Mouse (Mus musculus): ENCODE results near the gene Uaca. TPM values are rescaled to one million over a fixed set of nuclear protein-coding genes. Genes with fewer than 3 reads are reported as not detected.
A peak's percentile ranks its signal among the peaks of the same experiment; 100 is the strongest.

The Uaca gene
- polyA plus RNA-seq, 1 experiment from 2014 or later, result 13.6 TPM

GRCm38 (mm10) chr9:60756258-60756657 lies 38.1 kb upstream of the Uaca start:
- Histone ChIP-seq H3K9me3 (replicated peaks; ENCODE audit: control insufficient read depth, low read length, poor library complexity, severe bottlenecking) (no peaks in the 10 kb centered on the region), H3K4me3 (ENCODE audit: low read depth, low read length) (no peak overlapping the region), H3K27ac (ENCODE audit: low read length) (no peak overlapping the region), H3K27me3 (ENCODE audit: control insufficient read depth, insufficient read depth, low read depth, low read length) (no peaks in the 10 kb centered on the region), H3K4me1 (ENCODE audit: control insufficient read depth, insufficient read depth, low read length) (no peaks in the 10 kb centered on the region), H3K36me3 (ENCODE audit: control insufficient read depth, insufficient read depth, low read length) (no peaks in the 10 kb centered on the region), H3K9ac (ENCODE audit: low read depth, low read length) (no peak overlapping the region), H3K4me2 (ENCODE audit: low read length) (no peak overlapping the region)
- WGBS, result 33% methylated on average over 6 of the region's 6 CpGs
- no peak for ATAC-seq

- WGBS, result 73% methylated on average over 15 of the region's 15 CpGs
- Histone ChIP-seq H3K27ac (ENCODE audit: low read length) (no peak overlapping the region), H3K27me3 (ENCODE audit: control insufficient read depth, insufficient read depth, low read depth, low read length) (no peaks in the 10 kb centered on the region), H3K9ac (ENCODE audit: low read depth, low read length) (no peak overlapping the region), H3K4me1 (ENCODE audit: control insufficient read depth, insufficient read depth, low read length) (no peaks in the 10 kb centered on the region), H3K9me3 (replicated peaks; ENCODE audit: control insufficient read depth, low read length, poor library complexity, severe bottlenecking) (no peaks in the 10 kb centered on the region), H3K4me3 (ENCODE audit: low read depth, low read length) (no peak overlapping the region), H3K36me3 (ENCODE audit: control insufficient read depth, insufficient read depth, low read length) (no peaks in the 10 kb centered on the region), H3K4me2 (ENCODE audit: low read length) (no peak overlapping the region)
- no peak for ATAC-seq
Observed at GRCm38 (mm10) chr9:60756866-60757740, 37.2 kb upstream of the Uaca start.

GRCm38 (mm10) chr9:60757817-60758216 lies 36.5 kb upstream of the Uaca start:
- no peak overlapping the region for H3K9ac ChIP-seq (ENCODE audit: low read depth, low read length)
- 63% methylated on average over 5 of the region's 5 CpGs for WGBS
- no peaks in the 10 kb centered on the region for H3K9me3 ChIP-seq (replicated peaks; ENCODE audit: control insufficient read depth, low read length, poor library complexity, severe bottlenecking)
- no peaks in the 10 kb centered on the region for H3K4me1 ChIP-seq (ENCODE audit: control insufficient read depth, insufficient read depth, low read length)
- no peak for ATAC-seq
- H3K4me3 ChIP-seq (ENCODE audit: low read depth, low read length), result no peak overlapping the region
- no peaks in the 10 kb centered on the region for H3K27me3 ChIP-seq (ENCODE audit: control insufficient read depth, insufficient read depth, low read depth, low read length)
- no peak overlapping the region for H3K4me2 ChIP-seq (ENCODE audit: low read length)
- no peak overlapping the region for H3K27ac ChIP-seq (ENCODE audit: low read length)
- no peaks in the 10 kb centered on the region for H3K36me3 ChIP-seq (ENCODE audit: control insufficient read depth, insufficient read depth, low read length)

GRCm38 (mm10) chr9:60759436-60760007 lies 34.8 kb upstream of the Uaca start:
- Histone ChIP-seq H3K4me3 (ENCODE audit: low read depth, low read length) (no peak overlapping the region), H3K9me3 (replicated peaks; ENCODE audit: control insufficient read depth, low read length, poor library complexity, severe bottlenecking) (no peaks in the 10 kb centered on the region), H3K27ac (ENCODE audit: low read length) (no peak overlapping the region), H3K4me1 (ENCODE audit: control insufficient read depth, insufficient read depth, low read length) (no peaks in the 10 kb centered on the region), H3K9ac (ENCODE audit: low read depth, low read length) (no peak overlapping the region), H3K27me3 (ENCODE audit: control insufficient read depth, insufficient read depth, low read depth, low read length) (no peaks in the 10 kb centered on the region), H3K4me2 (ENCODE audit: low read length) (no peak overlapping the region), H3K36me3 (ENCODE audit: control insufficient read depth, insufficient read depth, low read length) (no peaks in the 10 kb centered on the region)
- ATAC-seq, result no peak
- WGBS, result 79% methylated on average over 10 of the region's 10 CpGs

GRCm38 (mm10) chr9:60765181-60765580 lies 29.2 kb upstream of the Uaca start:
- no peaks in the 10 kb centered on the region for H3K9me3 ChIP-seq (replicated peaks; ENCODE audit: control insufficient read depth, low read length, poor library complexity, severe bottlenecking)
- no peak overlapping the region for H3K9ac ChIP-seq (ENCODE audit: low read depth, low read length)
- 41% methylated on average over 2 of the region's 2 CpGs for WGBS
- H3K36me3 ChIP-seq (ENCODE audit: control insufficient read depth, insufficient read depth, low read length), result no peaks in the 10 kb centered on the region
- no peak overlapping the region for H3K4me3 ChIP-seq (ENCODE audit: low read depth, low read length)
- H3K4me2 ChIP-seq (ENCODE audit: low read length), result no peak overlapping the region
- H3K27ac ChIP-seq (ENCODE audit: low read length), result no peak overlapping the region
- no peaks in the 10 kb centered on the region for H3K27me3 ChIP-seq (ENCODE audit: control insufficient read depth, insufficient read depth, low read depth, low read length)
- no peak for ATAC-seq
- no peaks in the 10 kb centered on the region for H3K4me1 ChIP-seq (ENCODE audit: control insufficient read depth, insufficient read depth, low read length)

GRCm38 (mm10) chr9:60768393-60768792 lies 25.9 kb upstream of the Uaca start:
- Histone ChIP-seq H3K4me1 (ENCODE audit: control insufficient read depth, insufficient read depth, low read length) (no peaks in the 10 kb centered on the region), H3K27me3 (ENCODE audit: control insufficient read depth, insufficient read depth, low read depth, low read length) (no peaks in the 10 kb centered on the region), H3K27ac (ENCODE audit: low read length) (no peak overlapping the region), H3K9me3 (replicated peaks; ENCODE audit: control insufficient read depth, low read length, poor library complexity, severe bottlenecking) (no peaks in the 10 kb centered on the region), H3K4me3 (ENCODE audit: low read depth, low read length) (no peak overlapping the region), H3K9ac (ENCODE audit: low read depth, low read length) (no peak overlapping the region), H3K4me2 (ENCODE audit: low read length) (0 out of 2 replicates have a peak overlapping the region, but pooled peaks have one; percentile 0), H3K36me3 (ENCODE audit: control insufficient read depth, insufficient read depth, low read length) (no peaks in the 10 kb centered on the region)
- 64% methylated on average over 9 of the region's 9 CpGs for WGBS
- no peak for ATAC-seq

GRCm38 (mm10) chr9:60769711-60770111 lies 24.6 kb upstream of the Uaca start:
- Histone ChIP-seq H3K4me3 (ENCODE audit: low read depth, low read length) (no peak overlapping the region), H3K9ac (ENCODE audit: low read depth, low read length) (no peak overlapping the region), H3K9me3 (replicated peaks; ENCODE audit: control insufficient read depth, low read length, poor library complexity, severe bottlenecking) (no peaks in the 10 kb centered on the region), H3K27me3 (ENCODE audit: control insufficient read depth, insufficient read depth, low read depth, low read length) (no peaks in the 10 kb centered on the region), H3K4me2 (ENCODE audit: low read length) (no peak overlapping the region), H3K27ac (ENCODE audit: low read length) (no peak overlapping the region), H3K4me1 (ENCODE audit: control insufficient read depth, insufficient read depth, low read length) (no peaks in the 10 kb centered on the region), H3K36me3 (ENCODE audit: control insufficient read depth, insufficient read depth, low read length) (no peaks in the 10 kb centered on the region)
- ATAC-seq, result no peak
- WGBS, result 78% methylated on average over 6 of the region's 6 CpGs

GRCm38 (mm10) chr9:60773713-60774112 lies 20.6 kb upstream of the Uaca start:
- H3K4me2 ChIP-seq (ENCODE audit: low read length), result no peak overlapping the region
- no peak for ATAC-seq
- H3K4me3 ChIP-seq (ENCODE audit: low read depth, low read length), result no peak overlapping the region
- H3K27me3 ChIP-seq (ENCODE audit: control insufficient read depth, insufficient read depth, low read depth, low read length), result no peaks in the 10 kb centered on the region
- no peaks in the 10 kb centered on the region for H3K4me1 ChIP-seq (ENCODE audit: control insufficient read depth, insufficient read depth, low read length)
- H3K9ac ChIP-seq (ENCODE audit: low read depth, low read length), result no peak overlapping the region
- no peaks in the 10 kb centered on the region for H3K9me3 ChIP-seq (replicated peaks; ENCODE audit: control insufficient read depth, low read length, poor library complexity, severe bottlenecking)
- 89% methylated on average over 2 of the region's 2 CpGs for WGBS
- H3K36me3 ChIP-seq (ENCODE audit: control insufficient read depth, insufficient read depth, low read length), result no peaks in the 10 kb centered on the region
- H3K27ac ChIP-seq (ENCODE audit: low read length), result no peak overlapping the region

- H3K27me3 ChIP-seq (ENCODE audit: control insufficient read depth, insufficient read depth, low read depth, low read length), result no peaks in the 10 kb centered on the region
- no peak overlapping the region for H3K27ac ChIP-seq (ENCODE audit: low read length)
- H3K9ac ChIP-seq (ENCODE audit: low read depth, low read length), result no peak overlapping the region
- no peaks in the 10 kb centered on the region for H3K9me3 ChIP-seq (replicated peaks; ENCODE audit: control insufficient read depth, low read length, poor library complexity, severe bottlenecking)
- no peak overlapping the region for H3K4me2 ChIP-seq (ENCODE audit: low read length)
- no peak overlapping the region for H3K4me3 ChIP-seq (ENCODE audit: low read depth, low read length)
- no peak for ATAC-seq
- WGBS, result 90% methylated on average over 9 of the region's 9 CpGs
- H3K36me3 ChIP-seq (ENCODE audit: control insufficient read depth, insufficient read depth, low read length), result no peaks in the 10 kb centered on the region
- H3K4me1 ChIP-seq (ENCODE audit: control insufficient read depth, insufficient read depth, low read length), result peaks cover 4% of the 10 kb centered on the region; the same call in 1 of the 2 replicates
Observed at GRCm38 (mm10) chr9:60776899-60777298, 17.4 kb upstream of the Uaca start.

All from midbrain, embryonic 16.5 days (tissue).